Mouse (Mus musculus) lung, embryonic 15.5 days (tissue): ENCODE measurements around the gene Rassf1. TPM values are rescaled to one million over a fixed set of nuclear protein-coding genes. Genes with fewer than 3 reads are reported as not detected.
A peak's percentile ranks its signal among the peaks of the same experiment; 100 is the strongest.

Experiments used
- ATAC-seq: fragments of 200-750 bp; cut with Nextera tagmentation; 2 replicates; pipeline ENCODE4 v1.8.0; 2017; ENCODE audit warnings: moderate number of reproducible peaks, borderline replicate concordance; ENCODE audit not compliant: low FRiP score, low TSS enrichment; ENCODE audit errors: extremely low read depth
- H3K27ac ChIP-seq: fragments of 300-500 bp; sonication (generic); 2 replicates; pipeline ENCODE4 v1.5.1; 2015; ENCODE audit warnings: moderate library complexity, mild to moderate bottlenecking, inconsistent platforms
- H3K27me3 ChIP-seq: fragments of 300-500 bp; sonication (generic); 2 replicates; pipeline ENCODE4 v1.6.1; 2015; ENCODE audit warnings: inconsistent platforms
- H3K36me3 ChIP-seq: fragments of 300-500 bp; sonication (generic); 2 replicates; pipeline ENCODE4 v1.6.1; 2015; ENCODE audit warnings: inconsistent platforms
- H3K4me1 ChIP-seq: fragments of 300-500 bp; sonication (generic); 2 replicates; pipeline ENCODE4 v1.6.1; 2015; ENCODE audit warnings: inconsistent platforms
- H3K4me2 ChIP-seq: fragments of 300-500 bp; sonication (generic); 2 replicates; pipeline ENCODE4 v1.6.1; 2015; ENCODE audit warnings: inconsistent platforms, mild to moderate bottlenecking, moderate library complexity
- H3K4me3 ChIP-seq: fragments of 300-500 bp; sonication (generic); 2 replicates; pipeline ENCODE4 v1.5.1; 2015; ENCODE audit warnings: mild to moderate bottlenecking, inconsistent platforms
- H3K9ac ChIP-seq: fragments of 300-500 bp; sonication (generic); 2 replicates; pipeline ENCODE4 v1.6.1; 2015; ENCODE audit warnings: inconsistent platforms
- H3K9me3 ChIP-seq: fragments of 300-500 bp; sonication (generic); 2 replicates; pipeline ENCODE4 v1.6.1; 2016; ENCODE audit warnings: inconsistent platforms
- WGBS: fragments of 180-500 bp; shearing (Covaris S2); methylation state at CpG from one replicate; pipeline ENCODE4 v1.1.7; 2015; 5-methylcytosine and 5-hydroxymethylcytosine counted together
- polyA plus RNA-seq: library from polyadenylated mRNA; unstranded; fragments of >200 nt; fragmentation: Nextera tagmentation; extraction: Ambion mirVana; gene quantifications from 2 replicates; pipeline ENCODE4 v1.2.1, GENCODE M21; 2015

Gene Rassf1
- polyA plus RNA-seq, 1 experiment from 2014 or later: 64.1 TPM

DNA sequence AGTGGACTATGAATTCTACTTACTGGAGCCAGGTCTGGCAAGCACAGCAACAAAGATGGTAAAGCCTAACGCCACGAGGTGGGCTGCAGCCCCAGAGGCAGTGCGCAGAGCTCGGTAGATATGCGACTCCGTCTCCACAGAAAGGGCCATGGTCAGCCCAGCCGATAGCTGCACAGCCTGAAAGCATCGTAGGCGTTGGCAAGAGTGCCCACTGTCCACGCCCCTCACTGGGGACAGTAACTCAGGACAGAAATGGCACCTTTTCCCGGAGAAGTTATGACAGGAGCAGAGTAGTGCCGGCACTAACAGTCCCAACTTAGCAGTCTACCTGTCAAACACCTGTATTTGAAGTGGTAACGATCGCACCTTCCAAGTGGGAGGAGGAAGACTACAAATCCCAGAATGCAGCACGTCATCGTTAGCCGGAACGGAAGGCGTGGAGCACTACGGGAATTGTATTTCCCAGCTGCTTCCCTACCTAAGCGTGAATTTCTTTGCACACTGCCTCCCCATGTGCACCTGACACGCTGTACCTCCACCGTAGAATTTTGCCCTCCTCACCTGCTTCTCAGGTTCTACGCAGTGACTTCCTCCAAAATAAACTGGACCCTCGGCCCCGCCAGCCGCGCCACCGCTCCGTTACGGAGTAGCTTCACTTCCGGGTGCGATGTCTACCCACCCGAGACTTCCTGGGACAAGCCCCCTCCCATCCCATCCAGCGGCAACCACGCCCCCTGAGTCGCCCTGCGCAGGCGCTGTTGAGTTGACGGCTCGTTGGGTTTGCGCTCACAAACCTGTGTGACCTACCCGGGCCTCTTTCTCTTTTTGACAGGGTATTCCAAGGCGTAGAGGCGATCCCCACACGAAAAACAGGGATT, 9.6 kb upstream of the Rassf1 start, which contains the start of the genes Cyb561d2 and Nprl2:
Gene Cyb561d2 (minus strand): TSS at position 720 of the 878 bp plus-strand sequence.
Gene Nprl2 (plus strand): TSS at position 753 of the 878 bp plus-strand sequence.
- Histone ChIP-seq H3K4me2 (peak within 1 kb of the TSS; percentile 84), H3K4me3 (peak within 1 kb of the TSS; percentile 83), H3K27ac (peak within 1 kb of the TSS; percentile 75), H3K4me1 (peaks cover 29% of the 10 kb centered on the region), H3K36me3 (peaks cover 37% of the 10 kb centered on the region), H3K9me3 (no peaks in the 10 kb centered on the region), H3K9ac (peak within 1 kb of the TSS; percentile 61), H3K27me3 (no peaks in the 10 kb centered on the region)
- under 1% methylated on average over 46 of the region's 46 CpGs for WGBS
- peak; percentile 87 for ATAC-seq

DNA sequence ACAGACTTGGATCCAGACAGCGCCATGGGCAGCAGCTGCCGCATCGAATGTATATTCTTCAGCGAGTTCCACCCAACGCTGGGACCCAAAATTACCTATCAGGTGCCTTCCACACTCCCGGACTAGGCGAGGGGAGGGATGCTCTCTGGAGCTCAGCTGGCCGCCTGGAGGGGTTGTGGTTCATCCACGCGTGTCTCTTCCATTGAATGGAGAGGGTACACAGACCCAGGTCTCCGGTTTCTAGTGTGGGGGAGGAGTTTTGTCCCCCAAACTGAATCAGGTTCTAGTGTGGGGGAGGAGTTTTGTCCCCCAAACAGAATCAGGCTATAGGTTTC, 9.0 kb upstream of the Rassf1 start:
- 1% methylated on average over 11 of the region's 11 CpGs for WGBS
- no peaks in the 10 kb centered on the region for H3K9me3 ChIP-seq
- H3K27me3 ChIP-seq: no peaks in the 10 kb centered on the region
- peak; percentile 2; the same call in 1 of the 2 replicates for ATAC-seq
- peak overlapping the region; percentile 84 for H3K4me2 ChIP-seq
- peak overlapping the region; percentile 83 for H3K4me3 ChIP-seq
- H3K36me3 ChIP-seq: peaks cover 35% of the 10 kb centered on the region
- H3K9ac ChIP-seq: peak overlapping the region; percentile 61
- H3K27ac ChIP-seq: no peak overlapping the region; the same call in 1 of the 2 replicates
- peaks cover 29% of the 10 kb centered on the region for H3K4me1 ChIP-seq

DNA sequence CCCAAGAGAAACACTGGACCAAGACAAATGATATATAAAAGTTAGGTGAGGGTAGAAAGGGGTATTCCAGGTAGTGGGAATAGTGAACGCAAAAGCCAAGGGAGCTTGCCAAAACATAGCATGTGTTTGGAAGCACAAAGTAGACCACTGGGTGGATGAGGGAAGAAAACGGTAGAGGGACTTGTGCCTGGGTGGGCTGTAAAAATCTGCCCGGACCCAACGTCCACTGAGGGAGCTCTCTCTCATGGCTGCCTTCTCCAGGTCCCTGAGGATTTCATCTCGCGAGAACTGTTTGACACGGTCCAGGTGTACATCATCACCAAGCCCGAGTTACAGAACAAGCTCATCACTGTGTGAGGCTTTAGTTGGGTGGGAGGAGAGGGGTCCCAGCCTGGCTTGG, 8.6 kb upstream of the Rassf1 start:
- peak overlapping the region; percentile 84 for H3K4me2 ChIP-seq
- no peaks in the 10 kb centered on the region for H3K27me3 ChIP-seq
- H3K4me1 ChIP-seq: peaks cover 33% of the 10 kb centered on the region
- peak overlapping the region; percentile 61 for H3K9ac ChIP-seq
- ATAC-seq: no peak
- H3K9me3 ChIP-seq: no peaks in the 10 kb centered on the region
- H3K36me3 ChIP-seq: peaks cover 32% of the 10 kb centered on the region
- no peak overlapping the region for H3K27ac ChIP-seq
- peak overlapping the region; percentile 83 for H3K4me3 ChIP-seq
- WGBS: 24% methylated on average over 8 of the region's 8 CpGs

DNA sequence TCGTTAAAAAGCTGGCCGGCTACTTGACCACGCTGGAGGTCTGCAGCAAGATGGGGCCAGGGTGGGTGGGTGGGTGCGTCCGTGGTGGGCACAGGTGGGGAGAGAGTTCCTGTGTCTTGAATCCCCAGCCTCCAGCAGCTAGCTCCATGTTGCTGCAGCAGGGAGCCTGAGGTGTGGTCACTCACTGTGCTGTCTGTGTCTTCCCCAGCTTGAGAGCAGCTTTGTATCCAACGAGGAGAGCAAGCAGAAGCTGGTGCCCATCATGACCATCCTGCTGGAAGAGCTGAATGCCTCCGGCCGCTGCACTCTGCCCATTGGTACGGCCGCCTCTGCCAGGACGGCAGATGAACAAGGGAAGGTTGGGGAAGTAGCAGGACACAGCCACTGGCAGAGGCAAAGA, 8.1 kb upstream of the Rassf1 start:
- H3K4me3 ChIP-seq: no peak overlapping the region
- H3K9ac ChIP-seq: no peak overlapping the region
- WGBS: 83% methylated on average over 11 of the region's 11 CpGs
- H3K36me3 ChIP-seq: peaks cover 26% of the 10 kb centered on the region
- H3K27me3 ChIP-seq: no peaks in the 10 kb centered on the region
- ATAC-seq: no peak
- H3K4me1 ChIP-seq: peaks cover 34% of the 10 kb centered on the region
- H3K4me2 ChIP-seq: no peak overlapping the region
- no peaks in the 10 kb centered on the region for H3K9me3 ChIP-seq
- H3K27ac ChIP-seq: no peak overlapping the region

DNA sequence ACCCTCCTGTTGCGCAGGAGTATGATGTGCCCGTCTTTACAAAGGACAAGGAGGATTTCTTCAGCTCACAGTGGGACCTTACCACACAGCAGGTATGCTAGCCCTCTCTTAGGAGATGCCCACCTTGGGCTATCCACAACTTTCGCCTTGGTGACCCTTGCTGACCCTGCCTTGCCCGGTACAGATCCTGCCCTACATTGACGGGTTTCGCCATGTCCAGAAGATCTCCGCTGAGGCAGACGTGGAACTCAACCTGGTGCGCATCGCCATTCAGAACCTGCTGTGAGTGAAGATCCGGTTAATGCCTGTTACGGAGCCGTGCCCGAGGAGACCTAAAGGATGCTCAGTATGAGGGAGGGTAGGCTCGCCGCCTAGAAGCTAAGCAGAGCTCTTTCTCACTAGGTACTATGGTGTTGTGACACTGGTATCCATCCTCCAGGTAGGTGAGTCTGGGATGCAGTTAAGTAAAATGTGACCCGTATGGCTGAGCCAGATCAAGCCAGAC, 7.1 kb upstream of the Rassf1 start:
- no peaks in the 10 kb centered on the region for H3K27me3 ChIP-seq
- no peak for ATAC-seq
- peaks cover 16% of the 10 kb centered on the region for H3K36me3 ChIP-seq
- H3K9ac ChIP-seq: no peak overlapping the region
- WGBS: 93% methylated on average over 17 of the region's 17 CpGs
- H3K27ac ChIP-seq: no peak overlapping the region
- H3K9me3 ChIP-seq: no peaks in the 10 kb centered on the region
- H3K4me2 ChIP-seq: no peak overlapping the region
- H3K4me1 ChIP-seq: peaks cover 34% of the 10 kb centered on the region
- H3K4me3 ChIP-seq: no peak overlapping the region

DNA sequence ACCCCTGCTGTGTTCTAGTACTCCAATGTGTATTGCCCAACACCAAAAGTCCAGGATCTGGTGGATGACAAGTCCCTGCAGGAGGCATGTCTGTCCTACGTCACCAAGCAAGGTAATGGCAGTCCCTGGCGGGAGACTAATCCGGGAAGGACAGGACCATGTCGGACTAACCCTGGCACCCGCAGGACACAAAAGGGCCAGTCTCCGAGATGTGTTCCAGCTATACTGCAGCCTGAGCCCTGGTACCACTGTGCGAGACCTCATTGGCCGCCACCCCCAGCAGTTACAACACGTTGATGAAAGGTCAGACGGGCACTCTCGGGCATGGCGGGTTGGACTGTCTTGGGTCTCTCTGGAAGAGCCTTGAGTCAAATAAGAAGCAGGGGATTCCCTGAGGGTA, 6.6 kb upstream of the Rassf1 start:
- Histone ChIP-seq H3K4me1 (peaks cover 34% of the 10 kb centered on the region), H3K9ac (no peak overlapping the region), H3K36me3 (peaks cover 12% of the 10 kb centered on the region; the same call in 1 of the 2 replicates), H3K27ac (no peak overlapping the region), H3K9me3 (no peaks in the 10 kb centered on the region), H3K4me2 (no peak overlapping the region), H3K27me3 (no peaks in the 10 kb centered on the region), H3K4me3 (no peak overlapping the region)
- ATAC-seq: no peak
- 90% methylated on average over 12 of the region's 12 CpGs for WGBS

DNA sequence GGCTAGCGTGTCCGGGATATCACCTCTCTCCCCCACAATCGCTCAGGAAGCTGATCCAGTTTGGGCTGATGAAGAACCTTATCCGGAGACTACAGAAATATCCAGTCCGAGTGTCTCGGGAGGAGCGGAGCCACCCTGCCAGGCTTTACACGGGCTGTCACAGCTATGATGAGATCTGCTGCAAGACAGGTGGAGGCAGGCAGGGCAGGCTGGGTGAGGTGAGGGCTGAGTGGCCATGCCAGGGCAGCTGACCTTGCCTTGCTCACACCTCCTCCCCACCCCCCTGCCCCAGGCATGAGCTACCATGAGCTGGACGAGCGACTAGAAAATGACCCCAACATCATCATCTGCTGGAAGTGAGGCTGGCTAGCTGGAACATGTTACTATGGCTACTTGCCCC, 6.2 kb upstream of the Rassf1 start:
- no peak for ATAC-seq
- 85% methylated on average over 10 of the region's 10 CpGs for WGBS
- H3K36me3 ChIP-seq: peaks cover 9% of the 10 kb centered on the region; the same call in 1 of the 2 replicates
- H3K9me3 ChIP-seq: no peaks in the 10 kb centered on the region
- H3K4me1 ChIP-seq: peaks cover 37% of the 10 kb centered on the region
- no peak overlapping the region for H3K9ac ChIP-seq
- no peak overlapping the region for H3K4me2 ChIP-seq
- H3K4me3 ChIP-seq: no peak overlapping the region
- no peak overlapping the region for H3K27ac ChIP-seq
- no peaks in the 10 kb centered on the region for H3K27me3 ChIP-seq

DNA sequence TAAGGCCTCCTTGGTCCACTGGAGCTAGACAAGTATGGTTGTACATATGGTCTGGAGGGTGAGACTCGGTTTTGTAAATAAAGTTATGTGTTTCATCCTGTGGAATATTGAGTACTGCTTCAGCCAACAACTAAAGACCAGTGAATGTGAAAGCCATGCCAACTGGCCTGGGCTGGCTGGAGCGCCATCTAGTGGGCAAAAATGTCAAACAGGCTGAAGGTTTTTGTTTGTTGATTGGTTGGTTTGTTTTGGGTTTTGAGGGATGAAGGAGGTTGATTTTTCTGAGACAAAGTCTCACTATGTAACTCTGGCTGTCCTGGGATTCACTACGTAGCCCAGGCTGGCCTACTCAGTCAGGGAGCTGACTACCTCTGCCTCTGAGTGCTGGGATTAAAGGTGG, 5.8 kb upstream of the Rassf1 start:
- Histone ChIP-seq H3K36me3 (peaks cover 9% of the 10 kb centered on the region; the same call in 1 of the 2 replicates), H3K9ac (no peak overlapping the region), H3K27me3 (no peaks in the 10 kb centered on the region), H3K27ac (no peak overlapping the region), H3K4me2 (no peak overlapping the region), H3K9me3 (no peaks in the 10 kb centered on the region), H3K4me3 (no peak overlapping the region), H3K4me1 (peaks cover 41% of the 10 kb centered on the region)
- no peak for ATAC-seq
- WGBS: 12% methylated on average over 3 of the region's 3 CpGs

DNA sequence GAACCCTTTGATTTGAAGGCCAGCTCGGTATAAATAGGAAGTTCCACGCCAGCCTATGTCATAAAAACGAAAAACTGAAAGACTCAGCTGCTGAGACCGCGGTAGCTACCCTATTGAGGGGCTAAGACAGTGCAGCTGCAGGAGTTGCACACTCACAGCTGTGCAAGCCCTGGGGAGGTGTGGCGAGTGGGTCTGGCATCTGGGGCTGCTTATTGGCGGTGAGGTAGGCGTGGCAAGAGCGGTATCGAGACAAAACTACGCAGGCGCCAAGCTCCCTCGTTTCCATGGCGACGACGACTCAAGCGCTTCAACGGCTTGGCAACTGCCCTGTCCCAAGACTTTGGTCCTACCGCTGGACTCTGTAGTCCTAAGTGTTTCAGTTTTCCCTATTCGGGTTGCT, 4.3 kb upstream of the Rassf1 start, which contains the start of gene Zmynd10:
Gene Zmynd10 (plus strand): TSS at position 273 of the 400 bp plus-strand sequence.
- WGBS: 1% methylated on average over 20 of the region's 20 CpGs
- no peaks in the 10 kb centered on the region for H3K27me3 ChIP-seq
- ATAC-seq: peak; percentile 41; the same call in 1 of the 2 replicates
- no peaks in the 10 kb centered on the region for H3K9me3 ChIP-seq
- H3K4me2 ChIP-seq: peak within 1 kb of the TSS; percentile 44
- peaks cover 44% of the 10 kb centered on the region for H3K4me1 ChIP-seq
- H3K36me3 ChIP-seq: peaks cover 9% of the 10 kb centered on the region; the same call in 1 of the 2 replicates
- H3K4me3 ChIP-seq: peak within 1 kb of the TSS; percentile 19
- no peak within 1 kb of the TSS for H3K9ac ChIP-seq
- H3K27ac ChIP-seq: no peak within 1 kb of the TSS; the same call in 1 of the 2 replicates

DNA sequence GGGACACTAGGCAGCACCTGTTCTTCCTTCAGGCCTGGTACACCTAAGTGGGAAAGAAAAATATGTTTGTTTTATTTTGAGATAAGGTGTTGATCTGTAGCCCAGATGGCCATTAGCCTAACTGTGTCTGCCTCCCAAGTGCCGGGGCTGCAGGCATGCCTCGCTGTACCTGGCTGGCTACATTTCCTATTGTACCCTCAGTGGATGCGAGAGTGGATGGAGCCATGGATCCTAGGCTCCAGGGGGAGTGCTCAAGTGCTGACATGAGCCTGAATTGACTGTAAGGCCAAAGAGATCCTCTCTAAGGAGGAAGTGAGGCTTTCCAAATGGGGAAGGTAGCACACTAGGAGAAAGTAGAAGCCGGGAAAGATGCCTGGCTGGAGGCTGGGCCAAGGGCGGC, 3.4 kb upstream of the Rassf1 start:
- H3K27me3 ChIP-seq: no peaks in the 10 kb centered on the region
- H3K4me2 ChIP-seq: no peak overlapping the region
- no peaks in the 10 kb centered on the region for H3K9me3 ChIP-seq
- 72% methylated on average over 5 of the region's 5 CpGs for WGBS
- H3K4me3 ChIP-seq: no peak overlapping the region
- H3K27ac ChIP-seq: no peak overlapping the region
- no peak for ATAC-seq
- H3K4me1 ChIP-seq: peaks cover 46% of the 10 kb centered on the region
- H3K9ac ChIP-seq: no peak overlapping the region
- peaks cover 9% of the 10 kb centered on the region; the same call in 1 of the 2 replicates for H3K36me3 ChIP-seq

DNA sequence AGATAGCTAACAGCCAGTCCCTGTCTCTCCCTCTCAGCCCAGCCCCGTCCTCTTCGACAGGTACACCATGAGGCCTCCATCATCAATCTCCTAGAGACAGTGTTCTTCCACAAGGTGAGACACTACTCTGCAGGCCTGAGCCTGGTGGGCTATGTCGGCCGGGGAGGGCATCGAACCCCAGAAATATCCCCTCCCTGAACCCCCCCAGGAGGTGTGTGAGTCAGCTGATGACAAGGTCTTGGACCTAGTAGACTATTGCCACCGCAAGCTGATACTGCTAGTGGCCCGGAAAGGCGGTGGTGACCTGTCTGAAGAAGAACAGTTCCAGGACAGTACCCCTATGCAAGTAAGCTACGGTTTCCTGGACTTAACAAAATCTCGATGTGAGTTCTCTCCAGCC, 2.5 kb upstream of the Rassf1 start:
- Histone ChIP-seq H3K27me3 (no peaks in the 10 kb centered on the region), H3K4me1 (peaks cover 54% of the 10 kb centered on the region), H3K4me2 (no peak overlapping the region), H3K36me3 (peaks cover 9% of the 10 kb centered on the region; the same call in 1 of the 2 replicates), H3K9me3 (no peaks in the 10 kb centered on the region), H3K27ac (no peak overlapping the region), H3K4me3 (no peak overlapping the region), H3K9ac (no peak overlapping the region)
- no peak for ATAC-seq
- 87% methylated on average over 10 of the region's 10 CpGs for WGBS
